Mouse (Mus musculus) gastrocnemius, adult 8-10 months (tissue): ENCODE measurements at regions not wholly inside any gene's neighbourhood (a gene's known extent, or its start where the extent isn't known, plus 50 kb on each side); places are given as distances from the start of the nearest gene placed in this dataset.

Experiments used
- DNase-seq, 2 experiments: peaks; one replicate each; pipeline ENCODE4 v3.0.0; 2022; ENCODE audit warnings: low spot score in 2 of 2

DNA sequence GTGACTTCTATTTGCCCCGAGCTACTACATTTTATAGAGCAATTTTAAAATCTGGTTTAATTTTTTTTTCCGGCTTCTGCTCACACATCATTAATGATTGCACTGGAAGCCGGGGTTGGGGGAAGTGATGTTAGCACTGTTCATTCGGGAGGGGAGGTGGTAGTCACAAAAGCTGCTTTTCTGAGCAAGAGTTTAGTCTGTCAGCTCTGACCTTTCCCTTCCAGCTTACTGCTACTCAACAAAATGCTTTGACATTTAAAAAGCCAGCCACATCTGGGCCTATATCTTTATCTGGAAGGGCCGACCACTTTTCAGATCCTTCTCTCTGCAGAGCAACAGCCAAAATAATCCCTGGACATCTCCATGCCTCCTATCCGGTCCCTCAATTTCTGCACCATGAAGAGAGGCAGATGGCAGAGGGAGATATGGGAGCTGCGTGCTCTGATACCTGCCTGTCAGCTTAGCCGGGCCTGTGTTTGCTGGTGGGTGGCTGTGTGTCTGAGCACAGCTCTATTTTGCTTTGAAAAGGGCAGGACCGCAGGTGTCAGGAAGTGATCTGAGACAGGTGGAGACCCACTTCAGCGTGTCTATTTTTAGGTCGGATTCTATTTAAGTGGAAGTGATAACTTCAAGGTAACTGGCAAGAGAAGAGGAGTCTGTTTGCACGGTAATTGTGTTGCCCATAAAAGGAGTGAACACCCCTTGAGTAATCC is 63.1 kb downstream of the Kcnf1 start:
- DNase-seq = no peak

- no peak for DNase-seq
Observed at GRCm38 (mm10) chr12:17112781-17113464, 63.8 kb downstream of the Kcnf1 start.

GRCm38 (mm10) chr12:17106220-17106619 is 70.5 kb downstream of the Kcnf1 start:
- no peak for DNase-seq

DNA sequence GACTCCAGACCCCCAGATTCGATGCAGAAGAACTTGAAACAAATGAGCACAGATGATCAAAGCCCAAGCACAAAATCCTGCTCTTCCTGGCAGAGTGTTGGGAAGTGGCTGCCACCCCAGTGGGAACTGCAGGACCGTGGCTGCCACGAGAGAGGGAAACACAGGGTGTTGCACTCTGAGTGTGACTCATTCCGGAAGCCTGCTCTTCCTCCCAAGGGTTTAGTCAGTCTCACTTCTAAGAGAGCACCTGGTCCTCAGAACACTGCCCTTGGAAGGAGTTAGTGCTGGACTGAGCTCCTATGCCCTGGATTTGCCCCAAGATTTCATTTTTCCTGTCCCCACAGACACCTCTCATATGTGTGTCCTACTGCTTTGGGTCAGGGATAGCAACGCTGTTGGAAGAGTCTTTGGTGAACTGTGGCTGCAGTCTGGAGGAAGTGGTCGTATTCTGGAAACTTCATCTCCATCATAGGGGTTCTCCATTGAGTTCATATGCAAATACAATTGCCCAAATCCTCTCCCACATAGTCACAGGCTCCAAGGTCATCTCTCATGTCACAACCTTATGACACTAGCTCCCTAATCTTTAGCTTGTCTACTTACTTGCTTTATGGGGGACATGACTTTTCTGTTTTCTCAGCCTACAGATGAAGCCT is 71.5 kb downstream of the Kcnf1 start:
- DNase-seq = no peak

GRCm38 (mm10) chr12:17101842-17102241 is 74.8 kb downstream of the Kcnf1 start:
- no peak for DNase-seq

- DNase-seq = no peak
Observed at GRCm38 (mm10) chr12:17097800-17098271, 78.9 kb downstream of the Kcnf1 start.

- DNase-seq = no peak
Observed at GRCm38 (mm10) chr12:17094758-17095157, 81.9 kb downstream of the Kcnf1 start.

GRCm38 (mm10) chr12:17093772-17094171 is 82.2 kb upstream of the 2410004P03Rik start:
- no peak for DNase-seq

- DNase-seq = no peak
Observed at GRCm38 (mm10) chr12:17091058-17091457, 79.5 kb upstream of the 2410004P03Rik start.

DNA sequence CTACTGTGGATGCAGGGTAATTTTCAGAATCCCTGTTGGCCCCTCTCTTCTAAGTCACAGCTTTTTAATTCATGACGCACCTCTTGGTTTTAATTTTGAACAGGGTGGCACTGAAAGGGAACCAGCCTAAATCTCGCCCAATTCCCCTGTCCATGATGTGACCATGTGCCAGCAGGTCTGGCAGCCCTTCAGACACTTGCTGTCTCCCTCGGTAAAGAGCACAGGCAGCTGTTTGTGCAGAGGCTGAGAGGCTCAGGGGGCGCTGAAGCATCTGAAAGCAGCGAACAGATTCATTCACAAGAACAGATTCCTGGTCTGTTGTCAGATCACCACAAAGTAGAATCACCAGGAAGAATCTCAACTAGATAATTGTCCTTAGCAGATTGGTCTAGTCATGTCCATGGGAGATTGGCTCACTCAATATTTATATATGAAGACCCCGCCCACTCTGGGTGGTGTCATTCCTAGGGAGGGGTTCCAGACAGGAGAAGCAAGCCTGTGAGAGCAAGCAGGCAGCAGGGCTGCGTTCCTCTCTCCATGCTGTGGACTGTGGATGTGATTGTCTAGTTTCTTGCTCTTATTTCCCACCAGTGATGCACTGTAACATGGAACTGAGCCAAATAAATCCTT is 78.3 kb upstream of the 2410004P03Rik start:
- peak in 1 of 2 experiments; percentile 17 for DNase-seq

GRCm38 (mm10) chr12:17087388-17087787 is 75.9 kb upstream of the 2410004P03Rik start:
- no peak for DNase-seq

- no peak for DNase-seq
Observed at GRCm38 (mm10) chr12:17085209-17085574, 73.7 kb upstream of the 2410004P03Rik start.

GRCm38 (mm10) chr12:17084499-17085208 is 73.1 kb upstream of the 2410004P03Rik start:
- DNase-seq = no peak

GRCm38 (mm10) chr12:17071691-17072454 is 60.3 kb upstream of the 2410004P03Rik start:
- DNase-seq = no peak

- no peak for DNase-seq
Observed at GRCm38 (mm10) chr12:17069808-17070207, 58.3 kb upstream of the 2410004P03Rik start.

GRCm38 (mm10) chr12:17069161-17069560 is 57.6 kb upstream of the 2410004P03Rik start:
- DNase-seq = no peak

GRCm38 (mm10) chr12:17063920-17064319 is 52.4 kb upstream of the 2410004P03Rik start:
- no peak for DNase-seq
